Mouse (Mus musculus): ENCODE data around the gene Ror1.

DNA sequence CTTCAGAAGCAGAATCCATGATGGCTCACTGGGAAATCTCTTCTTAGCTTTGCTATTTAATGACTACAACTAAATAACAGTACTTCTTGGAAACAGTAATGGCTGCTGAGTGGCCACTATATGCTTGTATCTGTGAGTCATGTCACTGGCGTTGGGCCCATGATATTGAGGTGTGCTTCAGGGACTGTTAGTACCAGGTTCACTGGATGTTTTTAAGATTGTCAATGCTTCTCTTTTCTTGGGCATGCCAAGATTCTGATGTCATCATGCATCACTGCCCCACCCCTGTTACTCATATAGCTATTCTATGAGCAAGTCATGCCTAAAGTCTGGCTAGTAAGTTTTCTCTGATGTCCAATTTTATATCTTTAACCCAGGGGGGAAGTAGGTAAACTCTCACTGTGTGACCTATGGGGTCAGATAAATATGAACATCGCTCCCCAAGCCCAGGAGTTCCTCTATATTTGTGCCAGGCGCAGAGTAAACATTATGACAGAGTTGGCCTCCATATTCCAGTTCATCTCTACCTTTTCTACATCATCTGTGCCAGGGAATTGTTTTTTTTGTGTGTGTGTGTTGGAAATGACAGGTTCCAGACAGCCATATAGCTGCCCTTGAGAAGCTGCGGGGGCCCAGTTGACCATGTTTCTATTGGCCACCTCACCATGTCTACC lies 178.4 kb downstream of the Ror1 start:
- TF ChIP-seq USF1 (IDR thresholded peaks at IDR 0.05; ENCODE audit: low read depth) (no peak), MAX (IDR thresholded peaks at IDR 0.05; ENCODE audit: low read depth) (no peak)
